Mouse (Mus musculus): ENCODE measurements at regions not wholly inside any gene's neighbourhood (a gene's known extent, or its start where the extent isn't known, plus 50 kb on each side); places are given as distances from the start of the nearest gene placed in this dataset.

DNA sequence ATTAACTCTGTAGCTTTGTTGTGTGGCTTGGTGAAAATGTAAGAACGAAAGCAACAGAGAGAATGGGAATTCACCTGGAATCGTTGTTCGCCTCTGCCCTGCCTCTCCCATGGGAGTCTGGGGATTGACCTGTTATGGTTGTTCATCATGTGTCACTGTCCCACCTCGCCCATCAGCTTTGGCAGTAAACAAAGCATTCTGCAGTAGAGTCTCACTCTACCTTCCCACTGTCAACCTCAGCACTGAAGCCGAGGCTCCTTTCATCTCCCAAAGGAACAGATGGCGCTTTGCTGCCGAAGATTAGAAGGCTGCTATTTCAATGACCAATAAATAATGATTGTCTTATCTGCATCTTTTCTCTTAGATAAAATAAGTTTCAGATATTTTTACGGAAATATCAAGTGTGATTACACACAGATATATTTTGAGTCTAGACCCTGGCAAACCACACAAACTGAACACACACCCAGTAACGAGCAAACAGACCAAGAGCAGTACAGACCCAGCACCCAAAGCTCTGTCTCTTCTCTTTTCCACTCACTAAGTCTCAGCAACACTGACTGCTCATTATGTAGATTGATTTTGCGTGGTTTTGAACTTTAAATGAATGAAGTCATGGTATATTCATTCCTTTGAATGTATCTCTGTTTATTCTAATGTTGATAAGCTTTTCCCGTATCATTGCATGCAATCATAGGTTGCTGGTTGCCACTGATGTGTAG is 317.8 kb downstream of the Mllt3 start:
- no peak for TF ChIP-seq POLR2A (IDR thresholded peaks at IDR 0.05; ENCODE audit: borderline replicate concordance, extremely low read depth, low read depth, low read length)
- no peak for TF ChIP-seq CTCF (IDR thresholded peaks at IDR 0.05; ENCODE audit: insufficient read depth, low read length)

Measured in lung, adult 2 months (tissue).